Mouse (Mus musculus): ENCODE data around the gene Gpt2.

The Gpt2 gene

DNA sequence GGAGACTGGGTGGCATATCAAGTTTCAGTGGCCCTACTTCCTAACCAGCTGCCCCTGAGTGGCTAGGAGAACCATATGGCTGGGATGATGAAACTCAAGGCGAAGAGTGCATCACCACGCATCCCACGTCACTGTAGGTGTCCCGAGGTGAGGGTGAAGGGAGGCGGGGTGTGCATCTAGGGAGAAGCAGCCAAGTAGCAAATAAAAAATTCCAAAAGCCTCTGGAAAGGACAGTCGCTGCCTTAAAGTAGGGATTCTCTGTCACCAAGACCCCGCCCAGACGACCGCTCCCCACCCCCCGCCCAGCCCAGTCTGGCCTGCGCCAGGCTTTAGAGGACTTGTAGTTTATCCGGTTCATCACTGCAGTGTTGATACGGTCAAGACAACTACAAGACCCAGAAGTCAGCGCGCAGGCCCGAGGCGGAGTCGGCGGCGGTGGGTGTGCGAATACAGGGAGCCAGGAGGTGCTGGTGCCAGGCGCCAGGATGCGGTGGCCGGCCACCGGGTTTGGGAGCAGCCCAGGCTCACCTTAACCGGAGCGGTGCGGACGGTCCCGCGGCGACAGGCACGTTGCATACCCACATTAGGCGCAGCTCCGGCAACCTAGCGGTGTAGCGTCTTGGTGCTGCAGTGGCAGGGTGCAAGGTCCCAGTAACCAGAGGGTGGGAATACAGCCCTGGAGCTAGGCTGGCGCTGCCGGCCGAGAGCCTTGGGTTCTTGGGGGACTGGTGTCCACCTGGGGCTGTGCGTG lies at the start of gene Gpt2:
Gene Gpt2 (plus strand): TSS at position 452 of the 751 bp plus-strand sequence.
- in situ Hi-C loops (cut with MboI), result no loop called here

DNA sequence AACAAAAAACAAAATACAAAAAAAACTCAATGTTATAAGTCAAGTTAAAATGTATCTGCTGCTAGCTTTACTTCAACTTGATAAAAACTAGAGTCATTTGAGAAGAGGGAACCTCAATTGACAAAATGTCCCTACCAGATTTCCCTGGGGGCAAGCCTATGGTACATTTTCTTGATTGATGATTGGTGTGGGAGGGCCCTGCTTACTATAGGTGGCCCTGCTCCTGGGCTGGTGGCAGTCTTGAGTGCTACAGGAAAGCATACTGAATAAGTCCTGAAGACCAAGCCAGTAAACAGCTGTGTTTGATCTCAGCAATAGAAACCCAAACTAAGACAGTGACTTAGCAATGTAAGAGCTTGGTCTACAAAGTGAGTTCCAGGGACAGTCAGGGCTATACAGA lies 48.3 kb upstream of the Gpt2 start:
- in situ Hi-C loops (cut with MboI), result no loop called here

DNA sequence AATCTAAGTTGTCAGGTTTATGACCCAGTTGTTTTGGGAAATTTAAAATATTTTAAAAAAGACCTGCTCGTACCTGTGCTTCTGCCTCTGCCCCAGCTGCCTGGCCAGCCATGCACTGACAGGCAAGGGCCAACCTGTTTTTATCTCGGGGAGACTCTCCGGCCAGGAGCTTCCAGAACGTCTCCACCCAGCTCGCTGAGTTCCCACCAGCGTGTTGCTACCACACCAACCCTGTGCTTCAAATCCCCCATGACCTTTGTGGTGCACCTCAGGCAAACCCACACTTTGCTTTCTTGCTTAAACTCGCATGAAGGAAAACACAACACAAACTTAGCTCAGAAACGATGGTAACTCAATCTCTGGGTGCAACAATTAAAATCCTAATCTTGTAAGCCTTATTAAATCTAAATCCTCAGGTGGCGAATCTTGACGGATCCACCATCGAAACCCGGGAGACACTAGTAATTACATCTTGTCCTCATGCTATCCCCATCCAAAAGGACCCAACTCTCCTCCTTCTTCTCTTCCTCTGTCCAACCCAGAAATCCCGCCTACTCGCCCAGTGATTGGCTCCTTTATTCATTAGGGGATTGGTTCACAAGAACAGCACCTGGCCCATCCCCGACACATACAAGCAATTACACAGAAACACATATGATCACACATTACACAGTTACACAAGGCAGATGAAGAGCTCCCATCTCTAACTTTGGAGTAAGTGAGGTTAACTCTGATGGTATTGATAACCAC lies 46.3 kb upstream of the Gpt2 start:
- in situ Hi-C loops (cut with MboI), result no loop called here

DNA sequence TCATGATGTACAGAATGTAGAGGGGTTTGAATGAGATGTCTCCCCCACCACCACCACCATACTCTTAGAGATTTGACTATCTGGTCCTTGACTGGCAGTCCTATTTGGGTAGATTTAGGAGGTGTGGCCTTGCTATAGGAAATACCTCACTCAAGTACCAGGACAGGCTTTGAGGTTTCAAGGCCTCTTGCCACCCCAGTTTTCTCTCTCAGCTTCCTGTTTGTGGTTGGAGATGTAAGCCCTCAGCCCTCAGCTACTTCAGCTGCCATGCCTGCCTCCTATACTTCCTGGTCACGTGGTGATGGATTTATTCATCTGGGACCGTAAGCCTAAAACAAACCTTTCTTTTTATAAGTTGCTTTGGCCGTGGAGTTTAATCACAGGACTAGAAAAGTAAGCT lies 42.0 kb upstream of the Gpt2 start:
- in situ Hi-C loops (cut with MboI), result loop anchor here (25.0 kb wide), 1 partner anchor 212 kb away; no protein-coding TSS in a partner anchor

GRCm38 (mm10) chr8:85452328-85452727 lies 40.0 kb upstream of the Gpt2 start:
- in situ Hi-C loops (cut with MboI), result loop anchor here (25.0 kb wide), 1 partner anchor 210 kb away; no protein-coding TSS in a partner anchor

DNA sequence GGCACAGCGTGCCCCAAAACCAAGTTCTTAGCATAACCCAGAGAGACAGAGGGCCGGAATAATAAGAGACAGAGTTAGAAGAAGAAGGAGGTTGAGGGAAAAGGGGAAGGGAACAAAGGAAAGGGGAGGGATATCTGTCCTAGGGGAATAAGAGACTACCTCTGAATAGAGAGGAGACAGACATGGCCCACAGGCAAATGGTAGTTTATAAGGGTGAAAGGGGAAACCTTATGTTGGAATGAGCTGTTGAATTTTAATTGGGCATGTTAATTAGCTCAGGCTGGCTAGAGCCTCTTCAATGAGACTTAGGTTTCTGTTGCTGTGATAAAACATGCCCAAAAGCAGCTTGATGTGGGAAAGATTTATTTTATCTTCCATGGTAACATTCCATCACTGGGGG lies 39.1 kb upstream of the Gpt2 start:
- in situ Hi-C loops (cut with MboI), result loop anchor here (25.0 kb wide), 1 partner anchor 209 kb away; no protein-coding TSS in a partner anchor

GRCm38 (mm10) chr8:85454750-85455149 lies 37.6 kb upstream of the Gpt2 start:
- in situ Hi-C loops (cut with MboI), result loop anchor here (25.0 kb wide), 1 partner anchor 208 kb away; no protein-coding TSS in a partner anchor

DNA sequence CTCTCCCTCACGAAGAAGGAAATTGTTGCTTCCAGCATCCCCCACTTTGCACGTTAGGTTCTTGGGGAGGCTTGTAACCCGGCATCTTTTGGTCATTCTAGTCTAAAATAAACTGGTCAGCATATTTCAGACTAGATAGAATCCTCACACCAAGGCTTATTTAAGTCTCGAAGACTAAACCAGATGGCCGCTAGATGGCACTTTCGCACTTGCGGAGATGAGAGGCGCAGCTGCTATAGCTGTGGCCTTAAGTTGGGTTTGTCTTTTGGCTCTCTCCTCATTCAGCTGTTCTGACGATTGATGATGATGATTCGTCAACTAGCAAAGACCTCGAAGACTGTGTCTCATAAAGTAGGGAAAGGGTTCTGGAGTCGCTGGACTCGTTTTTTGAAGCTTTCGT lies 35.8 kb upstream of the Gpt2 start:
- in situ Hi-C loops (cut with MboI), result loop anchor here (25.0 kb wide), 1 partner anchor 206 kb away; no protein-coding TSS in a partner anchor

- in situ Hi-C loops (cut with MboI), result loop anchor here (25.0 kb wide), 1 partner anchor 203 kb away; no protein-coding TSS in a partner anchor
Observed at GRCm38 (mm10) chr8:85459582-85459981, 32.8 kb upstream of the Gpt2 start.

- in situ Hi-C loops (cut with MboI), result loop anchor here (25.0 kb wide), 1 partner anchor 201 kb away; no protein-coding TSS in a partner anchor
Observed at GRCm38 (mm10) chr8:85460804-85461203, 31.6 kb upstream of the Gpt2 start.

GRCm38 (mm10) chr8:85461377-85461776 lies 31.0 kb upstream of the Gpt2 start:
- in situ Hi-C loops (cut with MboI), result loop anchor here (25.0 kb wide), 1 partner anchor 201 kb away; no protein-coding TSS in a partner anchor

DNA sequence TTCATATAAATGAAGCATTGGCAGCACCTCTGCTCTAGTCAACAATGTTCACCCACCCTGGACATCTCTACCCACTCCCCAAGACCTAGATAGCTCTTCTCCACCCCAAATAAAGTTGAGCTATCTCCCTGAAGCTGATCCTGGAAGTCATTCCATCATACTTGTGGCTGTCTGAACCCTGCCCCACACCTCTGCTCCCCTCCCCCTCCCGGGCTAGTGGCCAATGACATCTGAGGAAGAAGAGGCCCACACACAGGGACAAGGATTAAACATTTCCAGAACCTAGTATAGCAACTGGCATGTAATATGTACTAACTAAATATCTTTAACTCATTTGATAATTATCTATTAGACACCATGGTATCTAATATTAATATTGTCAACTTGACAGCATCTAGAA lies 29.9 kb upstream of the Gpt2 start:
- in situ Hi-C loops (cut with MboI), result loop anchor here (25.0 kb wide), 1 partner anchor 200 kb away; no protein-coding TSS in a partner anchor

- in situ Hi-C loops (cut with MboI), result loop anchor here (25.0 kb wide), 1 partner anchor 198 kb away; no protein-coding TSS in a partner anchor
Observed at GRCm38 (mm10) chr8:85464316-85464715, 28.1 kb upstream of the Gpt2 start.

GRCm38 (mm10) chr8:85466056-85466455 lies 26.3 kb upstream of the Gpt2 start:
- in situ Hi-C loops (cut with MboI), result loop anchor here (25.0 kb wide), 1 partner anchor 196 kb away; no protein-coding TSS in a partner anchor

DNA sequence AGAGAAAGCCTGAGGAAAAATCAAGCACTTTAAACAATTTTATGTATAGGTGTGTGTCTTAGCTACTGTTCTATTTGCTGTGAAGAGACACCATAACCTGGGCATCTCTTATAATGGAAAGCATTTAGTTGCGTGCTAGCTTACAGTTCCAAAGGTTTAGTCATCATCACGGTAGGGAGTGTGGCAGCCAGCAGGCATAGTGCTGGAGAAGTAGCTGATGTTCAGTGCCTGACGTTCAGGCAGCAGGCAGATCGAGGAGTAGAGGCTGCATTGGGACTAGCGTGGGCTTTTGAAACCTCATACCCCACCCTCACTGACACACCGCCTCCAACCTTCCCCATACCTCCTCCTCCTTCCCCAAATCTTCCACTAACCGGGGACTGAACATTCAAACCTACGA lies 21.6 kb upstream of the Gpt2 start:
- in situ Hi-C loops (cut with MboI), result loop anchor here (25.0 kb wide), 1 partner anchor 192 kb away; no protein-coding TSS in a partner anchor

DNA sequence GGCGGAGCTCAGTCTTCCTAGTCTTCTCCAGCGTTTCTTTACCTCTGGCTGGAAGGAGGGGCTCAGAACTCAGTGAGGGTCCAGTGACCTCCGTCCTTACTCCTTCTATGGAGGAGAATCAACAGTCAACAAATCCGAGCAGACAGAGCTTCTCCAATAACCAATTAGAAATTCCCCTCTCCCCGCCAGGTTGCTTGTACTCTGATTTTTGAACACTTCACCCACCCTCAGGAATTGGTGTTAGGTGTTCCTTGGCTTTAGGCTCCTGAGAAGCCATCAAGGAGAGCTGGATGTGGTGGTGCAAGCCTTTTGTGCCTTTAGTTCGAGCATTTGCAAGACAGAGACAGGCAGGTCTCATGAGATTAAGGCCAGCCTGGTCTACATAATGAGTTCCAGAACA lies 19.6 kb upstream of the Gpt2 start:
- in situ Hi-C loops (cut with MboI), result loop anchor here (25.0 kb wide), 1 partner anchor 190 kb away; no protein-coding TSS in a partner anchor

DNA sequence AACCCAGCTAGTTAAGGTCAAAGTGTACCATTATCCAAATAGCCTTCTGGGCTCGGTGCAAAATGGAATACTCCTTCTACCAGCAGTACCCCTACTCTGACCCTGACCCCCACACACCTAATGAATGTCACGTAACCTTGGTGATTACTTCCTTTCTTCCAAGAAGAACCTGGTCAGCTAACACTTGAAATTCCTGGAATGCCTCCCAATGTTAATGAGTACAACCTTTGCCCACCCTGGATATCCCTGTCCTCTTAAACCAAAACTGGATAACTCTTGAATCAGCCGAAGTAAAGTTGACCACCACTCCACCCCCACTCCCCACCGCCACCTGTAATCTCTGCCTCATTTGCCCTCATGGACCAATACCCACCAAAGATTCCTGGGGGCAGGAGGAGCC lies 19.1 kb upstream of the Gpt2 start:
- in situ Hi-C loops (cut with MboI), result loop anchor here (25.0 kb wide), 1 partner anchor 189 kb away; no protein-coding TSS in a partner anchor

DNA sequence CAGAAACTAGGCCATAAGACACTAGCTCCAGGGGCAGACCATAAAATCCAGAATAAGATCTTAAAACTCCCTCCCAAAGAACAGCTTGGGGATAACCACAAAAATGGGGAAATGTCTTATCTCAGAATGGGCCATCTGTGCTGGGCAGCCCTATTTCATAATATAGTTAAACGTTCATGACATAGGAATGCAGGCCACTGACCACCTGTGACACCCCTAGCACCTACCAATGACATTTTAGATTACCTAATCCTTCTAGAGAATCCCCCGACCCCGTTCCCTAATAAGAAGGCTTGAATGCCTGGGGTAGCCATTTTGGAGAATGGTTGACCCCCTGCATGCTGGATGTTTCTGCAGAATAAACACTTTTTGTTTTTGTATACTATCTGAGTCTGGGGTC lies 17.5 kb upstream of the Gpt2 start:
- in situ Hi-C loops (cut with MboI), result loop anchor here (25.0 kb wide), 1 partner anchor 187 kb away; no protein-coding TSS in a partner anchor

DNA sequence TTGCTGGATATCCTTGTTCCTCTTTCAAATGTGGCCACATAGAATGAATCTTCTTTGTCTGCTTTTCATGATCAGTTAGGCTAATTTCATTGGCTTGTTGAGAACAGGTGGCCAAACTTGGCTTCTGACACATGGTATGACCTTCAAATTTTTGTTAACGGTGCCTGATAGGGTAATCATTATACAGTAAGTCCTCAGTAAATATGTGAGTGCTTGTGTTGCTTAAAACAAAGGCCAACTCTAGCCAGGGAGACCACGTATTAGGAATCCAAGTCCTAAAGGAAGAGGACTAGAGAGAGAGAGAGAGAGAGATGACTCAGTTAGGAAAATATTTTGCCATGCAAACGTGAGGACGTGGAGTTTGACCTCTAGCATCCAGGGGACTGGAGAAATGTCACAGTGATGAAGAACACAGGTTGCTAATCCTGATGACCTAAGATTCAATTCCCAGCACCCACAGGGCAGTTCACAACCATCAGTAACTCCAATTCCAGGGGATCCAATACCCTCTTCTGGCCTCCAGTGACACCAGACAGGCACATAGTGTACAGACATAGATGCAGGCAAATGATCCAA lies 15.3 kb upstream of the Gpt2 start:
- in situ Hi-C loops (cut with MboI), result no loop called here

DNA sequence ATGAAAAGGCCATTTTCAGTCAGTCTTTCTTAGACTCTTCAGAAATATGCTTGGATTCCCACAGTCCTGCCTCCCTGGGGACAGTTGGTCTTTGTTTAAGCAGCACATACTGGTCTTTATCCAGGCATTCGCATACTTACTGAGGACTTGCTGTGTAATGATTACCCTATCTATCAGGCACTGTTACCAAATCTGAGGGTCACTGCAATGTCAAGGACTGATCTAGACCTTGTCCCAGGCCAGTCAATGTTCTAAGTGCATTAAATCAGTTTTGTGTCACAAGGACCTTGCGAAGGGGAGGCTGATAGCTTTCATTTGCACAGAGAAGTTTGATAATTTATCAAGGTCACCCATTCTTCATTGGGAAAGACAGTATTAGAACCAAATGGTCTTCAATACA lies 14.0 kb upstream of the Gpt2 start:
- in situ Hi-C loops (cut with MboI), result no loop called here

DNA sequence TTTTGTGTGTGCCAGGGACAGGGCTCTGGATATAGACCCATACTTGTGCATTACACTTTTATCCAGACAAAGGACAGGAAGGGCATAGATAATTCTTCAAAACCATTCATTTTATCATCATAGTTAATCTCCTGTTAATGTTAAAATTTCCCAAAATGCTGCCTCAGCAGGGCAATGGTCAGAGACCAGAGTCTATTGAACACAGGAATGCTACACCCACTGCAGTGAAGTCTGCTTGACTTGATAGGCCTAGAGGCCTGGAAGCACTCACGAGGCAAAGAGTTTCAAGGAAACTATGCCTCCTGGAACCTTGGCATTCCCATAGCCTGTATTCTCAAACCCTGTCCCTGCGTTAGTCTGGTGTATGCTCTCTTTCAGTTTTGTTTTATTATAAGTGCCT lies 12.7 kb upstream of the Gpt2 start:
- in situ Hi-C loops (cut with MboI), result no loop called here

GRCm38 (mm10) chr8:85481900-85482299 lies 10.5 kb upstream of the Gpt2 start:
- in situ Hi-C loops (cut with MboI), result no loop called here
